Mouse (Mus musculus): ENCODE measurements around the gene Fam83e. TPM values are rescaled to one million over a fixed set of nuclear protein-coding genes. Genes with fewer than 3 reads are reported as not detected.

Gene Fam83e
- total RNA-seq, 2 experiments from 2014 or later = 0.38 to 0.43 TPM

- DNase-seq = no peak
Measured at GRCm38 (mm10) chr7:45741308-45741707, 20.3 kb downstream of the Fam83e start.

- no peak for DNase-seq
Measured at GRCm38 (mm10) chr7:45741777-45742176, 20.8 kb downstream of the Fam83e start.

GRCm38 (mm10) chr7:45742338-45742737, 21.3 kb downstream of the Fam83e start:
- DNase-seq = no peak

GRCm38 (mm10) chr7:45744387-45744786, 23.4 kb downstream of the Fam83e start:
- peak; percentile 91 for DNase-seq

- DNase-seq = no peak
Measured at GRCm38 (mm10) chr7:45746518-45746917, 25.5 kb downstream of the Fam83e start.

- no peak for DNase-seq
Measured at GRCm38 (mm10) chr7:45747450-45747849, 26.4 kb downstream of the Fam83e start.

- no peak for DNase-seq
Measured at GRCm38 (mm10) chr7:45748110-45748509, 27.1 kb downstream of the Fam83e start.

GRCm38 (mm10) chr7:45749401-45749800, 28.4 kb downstream of the Fam83e start:
- no peak for DNase-seq

GRCm38 (mm10) chr7:45750162-45750561, 29.1 kb downstream of the Fam83e start:
- no peak for DNase-seq

GRCm38 (mm10) chr7:45755703-45756102, 34.7 kb downstream of the Fam83e start:
- no peak for DNase-seq

GRCm38 (mm10) chr7:45759400-45759799, 38.4 kb downstream of the Fam83e start:
- DNase-seq = no peak

- DNase-seq = no peak
Measured at GRCm38 (mm10) chr7:45760151-45760550, 39.1 kb downstream of the Fam83e start.

GRCm38 (mm10) chr7:45765995-45766394, 45.0 kb downstream of the Fam83e start:
- no peak for DNase-seq

GRCm38 (mm10) chr7:45766764-45767163, 45.8 kb downstream of the Fam83e start:
- no peak for DNase-seq

GRCm38 (mm10) chr7:45767500-45767899, 46.5 kb downstream of the Fam83e start:
- DNase-seq = no peak

- DNase-seq = no peak
Measured at GRCm38 (mm10) chr7:45770427-45771082, 49.5 kb downstream of the Fam83e start.

GRCm38 (mm10) chr7:45771101-45771500, 50.1 kb downstream of the Fam83e start:
- DNase-seq = no peak

- DNase-seq = no peak
Measured at GRCm38 (mm10) chr7:45775237-45775636, 54.2 kb downstream of the Fam83e start.

Other genes starting within 250 kb of the Fam83e start
- 1 to 10 TPM in 1 of 2 experiments, not detected in 1; 1.1 TPM for gene Tulp2, start 239.3 kb upstream of the Fam83e start, total RNA-seq (2021)
- 1 to 10 TPM; 2.0 to 2.1 TPM for gene Gm45808, start 234.4 kb upstream of the Fam83e start, total RNA-seq (2021)
- gene Dhdh, start 232.4 kb upstream of the Fam83e start, total RNA-seq (2021) = 1 to 10 TPM; 3.5 to 4.7 TPM
- 100 to 1,000 TPM; 121 to 131 TPM for gene Nucb1, start 210.8 kb upstream of the Fam83e start, total RNA-seq (2021)
- 10 to 100 TPM; 40.7 to 42.1 TPM for gene Ppp1r15a, start 194.9 kb upstream of the Fam83e start, total RNA-seq (2021)
- gene Plekha4, start 194.9 kb upstream of the Fam83e start, total RNA-seq (2021) = 1 to 10 TPM; 3.6 to 4.0 TPM
- under 1 TPM in 1 of 2 experiments, not detected in 1; 0.20 TPM for gene Hsd17b14, start 166.3 kb upstream of the Fam83e start, total RNA-seq (2021)
- 10 to 100 TPM; 56.1 to 64.7 TPM for gene Bcat2, start 151.1 kb upstream of the Fam83e start, total RNA-seq (2021)
- not detected for gene Fgf21, start 105.7 kb upstream of the Fam83e start, total RNA-seq (2021)
- gene Fut1, start 103.9 kb upstream of the Fam83e start, total RNA-seq (2021) = not detected
- gene Izumo1, start 99.4 kb upstream of the Fam83e start, total RNA-seq (2021) = under 1 TPM; 0.56 to 0.60 TPM
- gene Rasip1, start 93.7 kb upstream of the Fam83e start, total RNA-seq (2021) = 10 to 100 TPM; 50.0 to 50.5 TPM
- 10 to 100 TPM in 1 of 2 experiments, 1 to 10 TPM in 1; 8.8 to 11.7 TPM for gene Mamstr, start 81.2 kb upstream of the Fam83e start, total RNA-seq (2021)
- not detected for gene Fut2, start 54.8 kb upstream of the Fam83e start, total RNA-seq (2021)
- not detected for gene Ntn5, start 37.2 kb upstream of the Fam83e start, total RNA-seq (2021)
- gene Sec1, start 26.8 kb upstream of the Fam83e start, total RNA-seq (2021) = under 1 TPM; 0.14 to 0.18 TPM
- 1 to 10 TPM; 4.5 to 5.0 TPM for gene Car11, start 21.4 kb upstream of the Fam83e start, total RNA-seq (2021)
- 10 to 100 TPM; 22.6 to 25.1 TPM for gene Dbp, start 16.1 kb upstream of the Fam83e start, total RNA-seq (2021)
- gene Rpl18, start 5.8 kb upstream of the Fam83e start, total RNA-seq (2021) = 100 to 1,000 TPM; 787 to 798 TPM
- 10 to 100 TPM; 14.2 to 16.7 TPM for gene Sphk2, start 3.2 kb upstream of the Fam83e start, total RNA-seq (2021)
- not detected for gene Spaca4, start 4.6 kb downstream of the Fam83e start, total RNA-seq (2021)
- gene Lmtk3, start 62.5 kb downstream of the Fam83e start, total RNA-seq (2021) = under 1 TPM; 0.10 to 0.16 TPM
- not detected for gene Sult2b1, start 63.5 kb downstream of the Fam83e start, total RNA-seq (2021)
- 100 to 1,000 TPM; 105 to 107 TPM for gene Cyth2, start 93.4 kb downstream of the Fam83e start, total RNA-seq (2021)
- gene Kcnj14, start 103.6 kb downstream of the Fam83e start, total RNA-seq (2021) = under 1 TPM; 0.34 to 0.38 TPM
- 10 to 100 TPM; 19.3 to 19.9 TPM for gene Grwd1, start 109.7 kb downstream of the Fam83e start, total RNA-seq (2021)
- gene Kdelr1, start 151.6 kb downstream of the Fam83e start, total RNA-seq (2021) = 100 to 1,000 TPM; 118 to 130 TPM
- under 1 TPM; 0.52 to 0.63 TPM for gene Grin2d, start 157.2 kb downstream of the Fam83e start, total RNA-seq (2021)
- gene Syngr4, start 175.5 kb downstream of the Fam83e start, total RNA-seq (2021) = 1 to 10 TPM in 1 of 2 experiments, under 1 TPM in 1; 0.90 to 1.3 TPM
- gene Tmem143, start 175.7 kb downstream of the Fam83e start, total RNA-seq (2021) = 10 to 100 TPM; 36.9 to 43.9 TPM
- 10 to 100 TPM; 38.0 to 42.1 TPM for gene Emp3, start 200.2 kb downstream of the Fam83e start, total RNA-seq (2021)
- 1 to 10 TPM; 1.6 TPM for gene Ccdc114, start 202.9 kb downstream of the Fam83e start, total RNA-seq (2021)